Mouse (Mus musculus): ENCODE data around the gene Lgals4. TPM values are rescaled to one million over a fixed set of nuclear protein-coding genes. Genes with fewer than 3 reads are reported as not detected.

The Lgals4 gene
- 1.9 and 2.2 TPM in 2 replicates for polyA plus RNA-seq (2014; fragmentation: Nextera tagmentation; extraction: Ambion mirVana)

DNA sequence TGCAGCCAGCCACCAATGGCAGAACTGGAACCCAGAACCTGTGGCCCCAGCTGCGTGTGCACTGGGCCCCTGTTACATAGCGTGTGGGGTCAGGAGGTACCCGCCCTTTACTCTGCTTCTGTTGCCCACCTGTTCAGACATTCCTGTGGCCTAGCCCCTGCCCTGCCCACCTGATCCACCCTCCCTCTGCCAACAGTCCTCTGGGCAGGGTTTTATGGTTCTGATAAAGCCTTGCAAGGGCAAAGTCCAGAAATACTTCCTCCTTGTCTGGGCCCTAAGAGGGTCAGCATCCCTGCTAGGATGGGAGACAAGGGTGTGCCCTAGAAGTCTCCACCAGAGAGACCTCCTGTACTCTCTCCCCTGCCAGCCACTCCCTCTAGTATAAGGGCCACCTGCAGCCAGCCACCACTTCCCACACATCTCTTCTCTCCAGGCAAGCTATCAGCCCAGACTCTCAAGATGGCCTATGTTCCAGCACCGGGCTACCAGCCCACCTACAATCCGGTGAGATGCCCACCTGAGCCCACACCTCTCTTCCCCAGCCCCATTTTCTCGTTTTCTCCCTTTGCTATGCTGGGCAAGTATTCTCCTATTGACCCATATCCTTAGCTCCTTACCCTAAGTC is at the start of gene Lgals4:
Gene Lgals4 (plus strand): TSS at position 132 of the 625 bp plus-strand sequence.
- Histone ChIP-seq H3K4me1 (ENCODE audit: control insufficient read depth, insufficient read depth, low read length) (no peaks in the 10 kb centered on the region), H3K27ac (replicated peaks; ENCODE audit: low read depth, low read length) (no peak within 1 kb of the TSS), H3K4me3 (ENCODE audit: low read depth, low read length) (no peak within 1 kb of the TSS), H3K9me3 (ENCODE audit: control insufficient read depth, low read length) (no peaks in the 10 kb centered on the region; the same call in 1 of the 2 replicates), H3K27me3 (ENCODE audit: control insufficient read depth, insufficient read depth, low read length) (no peaks in the 10 kb centered on the region), H3K9ac (ENCODE audit: low read length) (no peak within 1 kb of the TSS), H3K4me2 (ENCODE audit: low read depth, severe bottlenecking) (no peak within 1 kb of the TSS), H3K36me3 (ENCODE audit: control insufficient read depth, insufficient read depth, low read length) (peaks cover 12% of the 10 kb centered on the region; the same call in 1 of the 2 replicates)
- ATAC-seq (ENCODE audit: insufficient number of reproducible peaks, low FRiP score, low TSS enrichment, low read depth) = no peak
- WGBS = 78% methylated on average over 6 of the region's 6 CpGs
- DNase-seq (ENCODE audit: low spot score) = no peak

DNA sequence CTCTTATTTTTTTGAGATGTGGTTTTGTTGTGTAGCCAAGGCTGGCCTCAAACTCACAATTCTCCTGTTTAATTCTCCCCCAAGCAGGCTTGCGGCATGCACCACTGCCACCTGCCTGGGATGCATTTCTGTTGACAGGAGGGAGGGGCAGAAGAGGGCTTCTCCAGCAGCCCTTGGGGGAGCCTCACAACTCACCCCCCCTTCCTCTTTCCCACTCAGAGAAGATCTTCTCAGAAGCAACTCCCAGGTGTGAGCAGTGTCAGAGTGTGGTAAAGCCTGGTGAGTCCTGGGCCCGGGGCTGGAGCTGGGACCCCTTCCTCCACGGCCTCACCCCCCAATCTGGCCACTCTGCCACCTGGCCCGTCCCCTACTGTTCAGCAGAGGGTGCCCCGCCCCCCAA is 48.5 kb upstream of the Lgals4 start:
- Histone ChIP-seq H3K27ac (replicated peaks; ENCODE audit: low read depth, low read length) (no peak overlapping the region), H3K36me3 (ENCODE audit: control insufficient read depth, insufficient read depth, low read length) (no peaks in the 10 kb centered on the region; the same call in none of the 2 replicates)
- no peak for ATAC-seq (ENCODE audit: insufficient number of reproducible peaks, low FRiP score, low TSS enrichment, low read depth)

DNA sequence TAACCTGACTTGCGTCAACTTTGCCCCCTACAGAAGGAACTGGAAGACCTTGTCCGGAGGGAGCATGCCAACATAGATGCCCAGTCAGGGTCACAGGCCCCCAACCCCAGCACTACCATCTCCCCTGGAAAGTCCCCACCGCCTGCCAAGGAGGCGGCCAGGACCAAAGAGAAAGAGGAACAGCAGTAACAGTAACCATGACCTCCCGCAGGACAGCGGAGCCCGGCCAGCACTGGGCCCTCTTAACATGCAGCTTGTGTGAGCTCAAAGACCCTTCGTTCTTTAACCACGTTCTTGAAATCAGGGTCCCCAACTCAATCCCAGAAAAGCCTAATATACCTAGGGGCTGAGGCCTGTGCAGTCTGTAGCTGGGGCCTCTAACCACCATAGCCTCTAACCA is 45.8 kb upstream of the Lgals4 start:
- DNase-seq (ENCODE audit: low spot score) (no peak), ATAC-seq (ENCODE audit: insufficient number of reproducible peaks, low FRiP score, low TSS enrichment, low read depth) (no peak)
- Histone ChIP-seq H3K9me3 (ENCODE audit: control insufficient read depth, low read length) (no peaks in the 10 kb centered on the region), H3K9ac (ENCODE audit: low read length) (no peak overlapping the region), H3K4me3 (ENCODE audit: low read depth, low read length) (no peak overlapping the region), H3K27me3 (ENCODE audit: control insufficient read depth, insufficient read depth, low read length) (no peaks in the 10 kb centered on the region), H3K36me3 (ENCODE audit: control insufficient read depth, insufficient read depth, low read length) (no peaks in the 10 kb centered on the region; the same call in none of the 2 replicates), H3K4me2 (ENCODE audit: low read depth, severe bottlenecking) (no peak overlapping the region), H3K27ac (replicated peaks; ENCODE audit: low read depth, low read length) (no peak overlapping the region), H3K4me1 (ENCODE audit: control insufficient read depth, insufficient read depth, low read length) (peaks cover 18% of the 10 kb centered on the region)
- 92% methylated on average over 9 of the region's 9 CpGs for WGBS

More for the DNA sequence above, 48.5 kb upstream of the Lgals4 start:
- no peaks in the 10 kb centered on the region for H3K27me3 ChIP-seq (ENCODE audit: control insufficient read depth, insufficient read depth, low read length)
- no peak overlapping the region for H3K4me2 ChIP-seq (ENCODE audit: low read depth, severe bottlenecking)
- H3K9ac ChIP-seq (ENCODE audit: low read length) = no peak overlapping the region
- H3K4me3 ChIP-seq (ENCODE audit: low read depth, low read length) = no peak overlapping the region
- peaks cover 17% of the 10 kb centered on the region for H3K4me1 ChIP-seq (ENCODE audit: control insufficient read depth, insufficient read depth, low read length)
- 63% methylated on average over 5 of the region's 5 CpGs for WGBS
- DNase-seq (ENCODE audit: low spot score) = no peak
- H3K9me3 ChIP-seq (ENCODE audit: control insufficient read depth, low read length) = no peaks in the 10 kb centered on the region

DNA sequence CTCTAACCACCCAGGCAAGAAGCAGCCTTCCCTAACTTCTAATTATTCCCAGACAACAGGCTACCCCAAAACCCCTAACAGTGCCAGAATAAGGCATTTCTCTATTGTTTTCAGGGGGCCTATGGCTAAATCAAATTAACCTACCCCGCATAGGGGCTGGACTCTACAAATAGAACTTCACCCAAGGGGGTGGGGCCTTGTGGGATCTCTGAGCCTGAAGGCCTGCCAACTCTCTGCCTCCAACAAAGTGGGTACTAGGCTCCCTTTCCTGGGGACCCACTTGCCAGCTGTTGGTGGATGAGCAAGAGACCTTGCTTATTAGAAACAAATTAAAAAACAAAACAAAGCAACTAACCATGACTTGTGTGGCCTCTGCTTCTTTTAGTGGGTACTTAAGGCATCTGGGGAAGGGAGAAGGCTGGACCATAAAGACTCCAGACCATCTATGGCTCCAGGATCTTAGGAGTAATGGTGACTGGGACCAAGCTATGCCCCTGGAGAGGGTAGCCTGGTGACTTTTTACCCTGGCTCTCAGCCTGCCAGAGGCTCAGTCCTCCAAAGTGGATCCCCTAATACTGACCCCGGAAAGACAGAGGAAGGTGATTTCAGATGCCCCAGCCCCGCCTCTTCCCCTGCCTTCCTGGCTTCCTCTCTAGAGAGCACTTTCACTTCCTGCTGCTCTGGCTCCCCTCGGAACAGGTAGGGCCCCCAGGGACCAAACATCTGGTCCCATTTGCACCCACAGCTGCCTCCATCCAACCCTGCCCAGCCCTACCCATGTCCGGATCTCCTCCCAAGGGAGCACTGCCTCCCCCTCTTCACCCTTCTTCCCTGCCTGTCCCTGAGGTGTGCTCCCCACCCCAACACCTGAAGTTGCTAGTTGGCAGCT is 45.1 kb upstream of the Lgals4 start, which contains the start of gene Rinl:
Gene Rinl (plus strand): TSS at position 663 of the 889 bp plus-strand sequence.
- 51% methylated on average over 5 of the region's 5 CpGs for WGBS
- H3K36me3 ChIP-seq (ENCODE audit: control insufficient read depth, insufficient read depth, low read length) = no peaks in the 10 kb centered on the region; the same call in none of the 2 replicates
- H3K4me3 ChIP-seq (ENCODE audit: low read depth, low read length) = no peak within 1 kb of the TSS
- ATAC-seq (ENCODE audit: insufficient number of reproducible peaks, low FRiP score, low TSS enrichment, low read depth) (no peak), DNase-seq (ENCODE audit: low spot score) (no peak)
- H3K9me3 ChIP-seq (ENCODE audit: control insufficient read depth, low read length) = no peaks in the 10 kb centered on the region
- H3K9ac ChIP-seq (ENCODE audit: low read length) = no peak within 1 kb of the TSS
- H3K27me3 ChIP-seq (ENCODE audit: control insufficient read depth, insufficient read depth, low read length) = no peaks in the 10 kb centered on the region
- H3K4me1 ChIP-seq (ENCODE audit: control insufficient read depth, insufficient read depth, low read length) = peaks cover 18% of the 10 kb centered on the region
- peak within 1 kb of the TSS; percentile 33; the same call in 1 of the 2 replicates for H3K27ac ChIP-seq (replicated peaks; ENCODE audit: low read depth, low read length)
- H3K4me2 ChIP-seq (ENCODE audit: low read depth, severe bottlenecking) = no peak within 1 kb of the TSS

DNA sequence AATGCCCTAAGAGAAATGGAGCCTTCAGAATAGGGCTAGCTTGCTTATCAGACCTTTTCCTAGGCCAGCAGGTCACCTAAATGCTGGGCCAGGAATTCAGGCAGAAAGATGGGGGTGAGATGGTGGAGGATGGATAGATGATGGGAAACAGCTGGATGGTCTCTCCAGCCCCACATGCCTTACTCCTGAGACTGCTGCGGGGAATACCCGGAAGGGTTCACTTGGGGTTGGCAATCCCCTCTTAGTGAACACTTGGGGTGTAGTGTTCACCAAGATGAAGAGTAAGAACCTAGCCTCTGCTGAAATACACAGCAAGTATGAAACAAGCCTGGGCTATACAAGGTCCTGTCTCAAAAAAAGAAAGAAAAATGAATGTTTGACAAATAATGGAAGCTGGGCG is 44.4 kb upstream of the Lgals4 start:
- peak overlapping the region; percentile 33; the same call in 1 of the 2 replicates for H3K27ac ChIP-seq (replicated peaks; ENCODE audit: low read depth, low read length)
- no peak overlapping the region for H3K4me2 ChIP-seq (ENCODE audit: low read depth, severe bottlenecking)
- DNase-seq (ENCODE audit: low spot score) (no peak), ATAC-seq (ENCODE audit: insufficient number of reproducible peaks, low FRiP score, low TSS enrichment, low read depth) (no peak)
- H3K36me3 ChIP-seq (ENCODE audit: control insufficient read depth, insufficient read depth, low read length) = no peaks in the 10 kb centered on the region; the same call in none of the 2 replicates
- no peak overlapping the region for H3K4me3 ChIP-seq (ENCODE audit: low read depth, low read length)
- H3K9me3 ChIP-seq (ENCODE audit: control insufficient read depth, low read length) = no peaks in the 10 kb centered on the region
- peaks cover 18% of the 10 kb centered on the region for H3K4me1 ChIP-seq (ENCODE audit: control insufficient read depth, insufficient read depth, low read length)
- H3K9ac ChIP-seq (ENCODE audit: low read length) = no peak overlapping the region
- no peaks in the 10 kb centered on the region for H3K27me3 ChIP-seq (ENCODE audit: control insufficient read depth, insufficient read depth, low read length)
- WGBS = 71% methylated on average over 3 of the region's 3 CpGs

DNA sequence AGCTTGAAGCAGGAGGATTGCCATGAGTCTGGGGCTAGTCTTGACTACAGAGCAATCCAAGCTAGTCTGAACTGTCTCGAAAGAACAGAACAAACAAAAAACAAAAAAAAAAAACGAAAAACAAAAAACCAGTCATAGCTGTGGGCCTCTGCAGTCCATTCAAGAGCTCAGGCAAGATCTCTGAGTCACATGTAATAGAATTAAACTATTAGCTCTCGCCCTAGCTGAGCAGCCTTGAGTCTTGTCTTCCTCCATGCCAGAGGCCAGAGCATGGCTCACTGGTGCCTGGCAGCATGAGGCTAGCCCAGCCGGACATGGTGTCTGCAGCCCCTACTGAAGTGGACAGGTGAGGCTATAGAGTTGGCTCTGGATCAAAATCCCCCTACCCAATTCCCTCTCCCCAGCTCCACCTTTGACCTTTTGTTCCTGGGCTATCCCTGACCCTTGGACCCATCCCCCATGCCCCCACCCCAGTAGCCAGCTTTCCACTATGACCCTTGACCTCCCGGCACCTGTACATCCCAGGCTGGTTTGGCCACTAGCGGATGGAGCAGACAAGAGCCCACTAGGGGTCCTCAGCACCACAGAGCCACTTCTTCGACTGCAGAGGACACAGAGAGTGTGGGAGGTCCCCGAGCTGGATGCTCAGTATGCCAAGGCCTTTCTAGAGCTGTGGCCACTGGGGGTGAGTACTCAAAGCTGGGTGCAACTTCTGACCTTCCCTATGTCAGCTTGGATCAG is 43.4 kb upstream of the Lgals4 start:
- H3K9me3 ChIP-seq (ENCODE audit: control insufficient read depth, low read length) = no peaks in the 10 kb centered on the region
- 54% methylated on average over 8 of the region's 8 CpGs for WGBS
- no peak overlapping the region for H3K9ac ChIP-seq (ENCODE audit: low read length)
- 0 out of 2 replicates have a peak overlapping the region, but pooled peaks have one; percentile 15 for H3K27ac ChIP-seq (replicated peaks; ENCODE audit: low read depth, low read length)
- H3K27me3 ChIP-seq (ENCODE audit: control insufficient read depth, insufficient read depth, low read length) = no peaks in the 10 kb centered on the region
- DNase-seq (ENCODE audit: low spot score) = no peak
- H3K4me1 ChIP-seq (ENCODE audit: control insufficient read depth, insufficient read depth, low read length) = peaks cover 18% of the 10 kb centered on the region
- H3K36me3 ChIP-seq (ENCODE audit: control insufficient read depth, insufficient read depth, low read length) = no peaks in the 10 kb centered on the region; the same call in none of the 2 replicates
- no peak for ATAC-seq (ENCODE audit: insufficient number of reproducible peaks, low FRiP score, low TSS enrichment, low read depth)
- no peak overlapping the region for H3K4me3 ChIP-seq (ENCODE audit: low read depth, low read length)
- no peak overlapping the region for H3K4me2 ChIP-seq (ENCODE audit: low read depth, severe bottlenecking)

DNA sequence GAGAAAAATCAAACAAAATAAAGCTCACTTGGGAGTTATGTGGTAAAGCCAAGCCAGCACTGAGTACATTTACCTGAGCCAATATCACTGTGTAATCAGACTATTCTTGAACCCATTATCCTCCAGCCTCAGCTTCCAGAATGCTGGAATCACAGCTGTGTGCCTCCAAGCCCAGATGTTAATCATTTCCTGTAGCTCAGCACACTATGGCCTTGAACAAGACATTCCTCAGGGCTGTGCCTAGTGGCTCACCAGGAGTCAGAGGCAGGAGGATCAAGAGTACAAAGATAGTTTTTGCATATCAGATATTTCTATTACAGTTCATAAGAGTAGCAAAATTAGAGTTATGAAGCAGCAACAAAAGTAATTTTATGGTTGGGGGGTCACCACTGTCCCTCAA is 41.9 kb upstream of the Lgals4 start:
- H3K27me3 ChIP-seq (ENCODE audit: control insufficient read depth, insufficient read depth, low read length) = no peaks in the 10 kb centered on the region
- no peak overlapping the region for H3K27ac ChIP-seq (replicated peaks; ENCODE audit: low read depth, low read length)
- peaks cover 18% of the 10 kb centered on the region for H3K4me1 ChIP-seq (ENCODE audit: control insufficient read depth, insufficient read depth, low read length)
- H3K9ac ChIP-seq (ENCODE audit: low read length) = no peak overlapping the region
- DNase-seq (ENCODE audit: low spot score) (no peak), ATAC-seq (ENCODE audit: insufficient number of reproducible peaks, low FRiP score, low TSS enrichment, low read depth) (no peak)
- H3K4me3 ChIP-seq (ENCODE audit: low read depth, low read length) = no peak overlapping the region
- no peaks in the 10 kb centered on the region for H3K9me3 ChIP-seq (ENCODE audit: control insufficient read depth, low read length)
- H3K36me3 ChIP-seq (ENCODE audit: control insufficient read depth, insufficient read depth, low read length) = no peaks in the 10 kb centered on the region; the same call in 1 of the 2 replicates
- no peak overlapping the region for H3K4me2 ChIP-seq (ENCODE audit: low read depth, severe bottlenecking)
